In genomic region chr5:66215569-66216277, GRCm38 (mm10) we compare ENCODE assay signal across 22 mouse cellular contexts. TPM values are rescaled to one million over a fixed set of nuclear protein-coding genes. Genes with fewer than 3 reads are reported as not detected.
DNase-seq lines count a peak whose midpoint lies in the region; ATAC-seq and TF ChIP-seq lines count a peak whose summit lies in the region.
"Had no signal": no experiment of that assay in that cellular context is flagged by ENCODE, and none has a peak within 500 bp of the region (broad histone marks: within the 10 kb centered on the region; RNA-seq: fewer than 3 reads in every experiment).

No protein-coding gene starts in this region.

- DNase-seq in R1 (ENCODE audit: low read depth, low spot score), result peak; percentile 75
- no peak for DNase-seq in midbrain, embryonic 14.5 days
- no peak for DNase-seq in frontal cortex, postnatal 10 days (ENCODE audit: low spot score in 2 of 2)
- DNase-seq in spleen, postnatal 4 days (ENCODE audit: low spot score in 2 of 2), result no peak
- DNase-seq: cerebellum, adult 11 months; cerebellum, postnatal 25 days; heart, postnatal 14 days; kidney, adult 18-20 months; right cerebral cortex, postnatal 4 days; thymus, adult 18-20 months had no signal

- no peaks in the 10 kb centered on the region for H3K36me3 ChIP-seq in ES-Bruce4 (ENCODE audit: control insufficient read depth, insufficient read depth, low read length, poor library complexity, severe bottlenecking)
- H3K36me3 ChIP-seq in intestine, postnatal 0 days (ENCODE audit: control insufficient read depth, insufficient read depth), result no peaks in the 10 kb centered on the region
- no peaks in the 10 kb centered on the region for H3K36me3 ChIP-seq in liver, embryonic 16.5 days (ENCODE audit: control insufficient read depth, insufficient read depth)
- H3K36me3 ChIP-seq in neural tube, embryonic 15.5 days, result no peaks in the 10 kb centered on the region
- no peaks in the 10 kb centered on the region for H3K36me3 ChIP-seq in midbrain, embryonic 14.5 days (ENCODE audit: control insufficient read depth, insufficient read depth, low read length)
- H3K36me3 ChIP-seq: embryonic facial prominence, embryonic 10.5 days; neural tube, embryonic 13.5 days had no signal

- peak; percentile 94 for TF ChIP-seq POLR2A in ES-Bruce4 (IDR thresholded peaks at IDR 0.05; ENCODE audit: insufficient read depth, low read length)

- 37% methylated on average over 10 of the region's 10 CpGs for WGBS in intestine, postnatal 0 days
- 35% methylated on average over 10 of the region's 10 CpGs for WGBS in liver, embryonic 16.5 days (ENCODE audit: insufficient replicate concordance)
- WGBS in neural tube, embryonic 15.5 days, result 62% methylated on average over 10 of the region's 10 CpGs
- WGBS in midbrain, embryonic 14.5 days, result 78% methylated on average over 10 of the region's 10 CpGs

- H3K4me1 ChIP-seq in ES-Bruce4 (ENCODE audit: control insufficient read depth, insufficient read depth, low read length), result peaks cover 12% of the 10 kb centered on the region
- no peaks in the 10 kb centered on the region for H3K4me1 ChIP-seq in intestine, postnatal 0 days (replicated peaks; ENCODE audit: control insufficient read depth, insufficient read depth, low read length)
- no peaks in the 10 kb centered on the region; the same call in 1 of the 2 replicates for H3K4me1 ChIP-seq in liver, embryonic 16.5 days (ENCODE audit: control insufficient read depth, low read depth, low read length)
- H3K4me1 ChIP-seq in neural tube, embryonic 15.5 days, result peaks cover 12% of the 10 kb centered on the region
- no peaks in the 10 kb centered on the region for H3K4me1 ChIP-seq in midbrain, embryonic 14.5 days (ENCODE audit: control insufficient read depth, insufficient read depth, low read length)
- H3K4me1 ChIP-seq: megakaryocyte, embryonic 14.5 days had no signal

- peak; percentile 91 for ATAC-seq in intestine, postnatal 0 days
- peak; percentile 41; the same call in 1 of the 2 replicates for ATAC-seq in liver, embryonic 16.5 days (ENCODE audit: low read depth)
- ATAC-seq in neural tube, embryonic 15.5 days (ENCODE audit: low FRiP score), result no peak
- no peak for ATAC-seq in midbrain, embryonic 14.5 days (ENCODE audit: low FRiP score, low TSS enrichment)
- ATAC-seq: CD4-positive, CD25-positive, alpha-beta regulatory T cell, adult 4 months; forebrain, embryonic 13.5 days had no signal

- TF ChIP-seq EP300 in ES-Bruce4 (IDR thresholded peaks at IDR 0.05; ENCODE audit: insufficient read depth, low read depth, low read length), result no peak

- no peaks in the 10 kb centered on the region for H3K9me3 ChIP-seq in ES-Bruce4 (replicated peaks; ENCODE audit: control insufficient read depth, insufficient read depth, low read length, poor library complexity, severe bottlenecking)
- H3K9me3 ChIP-seq in intestine, postnatal 0 days (ENCODE audit: control insufficient read depth), result no peaks in the 10 kb centered on the region
- no peaks in the 10 kb centered on the region for H3K9me3 ChIP-seq in liver, embryonic 16.5 days (replicated peaks; ENCODE audit: control insufficient read depth, low read length)
- H3K9me3 ChIP-seq in neural tube, embryonic 15.5 days (replicated peaks), result no peaks in the 10 kb centered on the region
- no peaks in the 10 kb centered on the region for H3K9me3 ChIP-seq in midbrain, embryonic 14.5 days (ENCODE audit: control insufficient read depth, low read length)
- H3K9me3 ChIP-seq: embryonic facial prominence, embryonic 10.5 days; forebrain, embryonic 13.5 days; megakaryocyte, embryonic 14.5 days; neural tube, embryonic 13.5 days had no signal

- H3K4me2 ChIP-seq in intestine, postnatal 0 days (replicated peaks; ENCODE audit: low read depth), result no peak overlapping the region
- H3K4me2 ChIP-seq in liver, embryonic 16.5 days (ENCODE audit: low read depth, low read length), result no peak overlapping the region
- no peak overlapping the region for H3K4me2 ChIP-seq in neural tube, embryonic 15.5 days
- H3K4me2 ChIP-seq in midbrain, embryonic 14.5 days (ENCODE audit: low read length), result no peak overlapping the region
- H3K4me2 ChIP-seq: forebrain, embryonic 13.5 days; heart, embryonic 11.5 days; hindbrain, embryonic 14.5 days; neural tube, embryonic 13.5 days had no signal

- H3K4me3 ChIP-seq in ES-Bruce4 (ENCODE audit: low read depth, low read length), result peak overlapping the region; percentile 52
- no peak overlapping the region for H3K4me3 ChIP-seq in intestine, postnatal 0 days (ENCODE audit: low read depth, low read length)
- no peak overlapping the region for H3K4me3 ChIP-seq in liver, embryonic 16.5 days (ENCODE audit: low read depth, low read length)
- no peak overlapping the region for H3K4me3 ChIP-seq in neural tube, embryonic 15.5 days (replicated peaks)
- H3K4me3 ChIP-seq in midbrain, embryonic 14.5 days (replicated peaks; ENCODE audit: low read depth, low read length), result no peak overlapping the region
- H3K4me3 ChIP-seq: embryonic facial prominence, embryonic 10.5 days; forebrain, embryonic 13.5 days; layer of hippocampus, adult 2 months; megakaryocyte, embryonic 14.5 days; neural tube, embryonic 13.5 days had no signal

- no peaks in the 10 kb centered on the region for H3K27me3 ChIP-seq in ES-Bruce4 (ENCODE audit: control insufficient read depth, insufficient read depth, low read length, poor library complexity, severe bottlenecking)
- no peaks in the 10 kb centered on the region for H3K27me3 ChIP-seq in intestine, postnatal 0 days (replicated peaks; ENCODE audit: control insufficient read depth, insufficient read depth, low read length)
- H3K27me3 ChIP-seq in liver, embryonic 16.5 days (ENCODE audit: control insufficient read depth, insufficient read depth, low read depth, low read length), result no peaks in the 10 kb centered on the region
- no peaks in the 10 kb centered on the region for H3K27me3 ChIP-seq in neural tube, embryonic 15.5 days (replicated peaks)
- no peaks in the 10 kb centered on the region for H3K27me3 ChIP-seq in midbrain, embryonic 14.5 days (ENCODE audit: control insufficient read depth, insufficient read depth, low read length)
- H3K27me3 ChIP-seq: forebrain, embryonic 13.5 days; neural tube, embryonic 13.5 days had no signal

- H3K27ac ChIP-seq in ES-Bruce4 (ENCODE audit: insufficient read depth, low read length), result peak overlapping the region; percentile 99
- peak overlapping the region; percentile 81 for H3K27ac ChIP-seq in intestine, postnatal 0 days (ENCODE audit: low read depth, low read length)
- no peak overlapping the region for H3K27ac ChIP-seq in liver, embryonic 16.5 days (ENCODE audit: low read length)
- H3K27ac ChIP-seq in neural tube, embryonic 15.5 days (replicated peaks), result no peak overlapping the region
- H3K27ac ChIP-seq in midbrain, embryonic 14.5 days (replicated peaks; ENCODE audit: low read depth, low read length), result no peak overlapping the region
- H3K27ac ChIP-seq: embryonic facial prominence, embryonic 10.5 days; forebrain, embryonic 13.5 days; hindbrain, embryonic 14.5 days; layer of hippocampus, adult 2 months; neural tube, embryonic 13.5 days had no signal

- TF ChIP-seq CTCF in ES-Bruce4 (IDR thresholded peaks at IDR 0.05; ENCODE audit: low read depth, low read length), result no peak
- TF ChIP-seq CTCF in intestine, postnatal 0 days (IDR thresholded peaks at IDR 0.05; ENCODE audit: low read depth), result no peak

- H3K9ac ChIP-seq in ES-Bruce4 (ENCODE audit: low read depth, poor library complexity, severe bottlenecking), result peak overlapping the region; percentile 27; the same call in 1 of the 2 replicates
- no peak overlapping the region for H3K9ac ChIP-seq in intestine, postnatal 0 days (ENCODE audit: low read depth, low read length)
- no peak overlapping the region for H3K9ac ChIP-seq in liver, embryonic 16.5 days (ENCODE audit: low read depth, low read length)
- H3K9ac ChIP-seq in neural tube, embryonic 15.5 days (replicated peaks), result no peak overlapping the region
- no peak overlapping the region for H3K9ac ChIP-seq in midbrain, embryonic 14.5 days (replicated peaks; ENCODE audit: low read length)
- H3K9ac ChIP-seq: forebrain, embryonic 13.5 days; hindbrain, embryonic 14.5 days; neural tube, embryonic 13.5 days had no signal

RNA-seq across cellular contexts. Expression of gene Rbm47, which starts 42.8 kb away (rescaled TPM):
- 82.8 and 88.1 TPM in 2 replicates for polyA plus RNA-seq in ES-Bruce4 (2011; ENCODE audit: insufficient read depth, insufficient read length, low read depth, missing spikeins)
- polyA plus RNA-seq in intestine, postnatal 0 days (2015; fragmentation: Nextera tagmentation; extraction: Ambion mirVana), result 146 and 175 TPM in 2 replicates
- 19.1 and 19.3 TPM in 2 replicates for polyA plus RNA-seq in liver, embryonic 16.5 days (2015; fragmentation: Nextera tagmentation; extraction: Ambion mirVana)
- 1.2 and 9.9 TPM in 2 replicates for polyA plus RNA-seq in neural tube, embryonic 15.5 days (2015; fragmentation: Nextera tagmentation; extraction: Ambion mirVana)
- 0.30 and 1.0 TPM in 2 replicates for polyA plus RNA-seq in midbrain, embryonic 14.5 days (2014; fragmentation: Nextera tagmentation; extraction: Ambion mirVana)

RNA-seq across cellular contexts. Expression of gene Nsun7, which starts 44.0 kb away (rescaled TPM):
- polyA plus RNA-seq in ES-Bruce4 (2011; ENCODE audit: insufficient read depth, insufficient read length, low read depth, missing spikeins), result 0.37 and 0.94 TPM in 2 replicates
- polyA plus RNA-seq in intestine, postnatal 0 days (2015; fragmentation: Nextera tagmentation; extraction: Ambion mirVana), result 0.05 and 0.09 TPM in 2 replicates
- 0.04 TPM in 1 of 2 replicates, not detected in the other for polyA plus RNA-seq in liver, embryonic 16.5 days (2015; fragmentation: Nextera tagmentation; extraction: Ambion mirVana)
- polyA plus RNA-seq in neural tube, embryonic 15.5 days (2015; fragmentation: Nextera tagmentation; extraction: Ambion mirVana), result 2.5 and 2.9 TPM in 2 replicates
- 1.4 and 1.7 TPM in 2 replicates for polyA plus RNA-seq in midbrain, embryonic 14.5 days (2014; fragmentation: Nextera tagmentation; extraction: Ambion mirVana)

Comparison
In these comparisons a context has a peak if more than half of its experiments do, and no peak if none do; other contexts are left out.
1. H3K27ac ChIP-seq: peak in ES-Bruce4 (single experiment) and intestine, postnatal 0 days (single experiment); none in liver, embryonic 16.5 days (single experiment), neural tube, embryonic 15.5 days (single experiment) and midbrain, embryonic 14.5 days (single experiment).
2. ATAC-seq: peak in intestine, postnatal 0 days (single experiment) and liver, embryonic 16.5 days (single experiment); none in neural tube, embryonic 15.5 days (single experiment) and midbrain, embryonic 14.5 days (single experiment).